Mouse (Mus musculus) intestine, postnatal 0 days (tissue): ENCODE results near the gene Rnf141. TPM values are rescaled to one million over a fixed set of nuclear protein-coding genes. Genes with fewer than 3 reads are reported as not detected.

Source experiments
- ATAC-seq: fragments of 200-750 bp; cut with Nextera tagmentation; 2 replicates; pipeline ENCODE4 v1.8.0; 2017; ENCODE audit warnings: mild to moderate bottlenecking, moderate TSS enrichment, moderate library complexity
- H3K27ac ChIP-seq: fragments of 300-500 bp; sonication (generic); 2 replicates; pipeline ENCODE4 v1.5.1; 2014; ENCODE audit warnings: mild to moderate bottlenecking, low read depth, low read length, moderate library complexity
- H3K27me3 ChIP-seq: fragments of 300-500 bp; sonication (generic); replicated peaks from 2 replicates; pipeline ENCODE4 v1.6.1; 2014; ENCODE audit warnings: low read length, mixed read lengths; ENCODE audit not compliant: control insufficient read depth, insufficient read depth
- H3K36me3 ChIP-seq: fragments of 300-500 bp; sonication (generic); 2 replicates; pipeline ENCODE4 v1.6.1; 2014; ENCODE audit warnings: mild to moderate bottlenecking, moderate library complexity; ENCODE audit not compliant: control insufficient read depth, insufficient read depth
- H3K4me1 ChIP-seq: fragments of 300-500 bp; sonication (generic); replicated peaks from 2 replicates; pipeline ENCODE4 v1.6.1; 2014; ENCODE audit warnings: antibody characterized with exemption, low read length, mixed read lengths; ENCODE audit not compliant: control insufficient read depth, insufficient read depth
- H3K4me2 ChIP-seq: fragments of 300-500 bp; sonication (generic); replicated peaks from 2 replicates; pipeline ENCODE4 v1.6.1; 2014; ENCODE audit warnings: low read depth, mild to moderate bottlenecking, moderate library complexity
- H3K4me3 ChIP-seq: fragments of 300-500 bp; sonication (generic); 2 replicates; pipeline ENCODE4 v1.5.1; 2014; ENCODE audit warnings: low read depth, low read length
- H3K9ac ChIP-seq: fragments of 300-500 bp; sonication (generic); 2 replicates; pipeline ENCODE4 v1.6.1; 2014; ENCODE audit warnings: mild to moderate bottlenecking, low read depth, low read length
- H3K9me3 ChIP-seq: fragments of 300-500 bp; sonication (generic); 2 replicates; pipeline ENCODE4 v1.6.1; 2016; ENCODE audit warnings: mixed run types; ENCODE audit not compliant: control insufficient read depth
- CTCF ChIP-seq: sonication (generic); IDR thresholded peaks from 2 replicates; pipeline ENCODE4 v1.5.1; 2016; ENCODE audit warnings: low read depth, mild to moderate bottlenecking, control low read depth, antibody characterized with exemption, moderate library complexity
- WGBS: fragments of 180-500 bp; shearing (Covaris S2); extraction: QIAGEN DNeasy Blood & Tissue Kit; methylation state at CpG from one replicate; pipeline ENCODE4 v1.1.7; 2014; 5-methylcytosine and 5-hydroxymethylcytosine counted together
- microRNA-seq: library from miRNA; unstranded; fragments of <30 nt; microRNA quantifications from one replicate; pipeline ENCODE4, GENCODE M21; 2016
- polyA plus RNA-seq: library from polyadenylated mRNA; unstranded; fragments of >200 nt; fragmentation: Nextera tagmentation; extraction: Ambion mirVana; gene quantifications from 2 replicates; pipeline ENCODE4 v1.2.1, GENCODE M21; 2015

Gene Rnf141
- polyA plus RNA-seq, 1 experiment from 2014 or later = 31.0 TPM

DNA sequence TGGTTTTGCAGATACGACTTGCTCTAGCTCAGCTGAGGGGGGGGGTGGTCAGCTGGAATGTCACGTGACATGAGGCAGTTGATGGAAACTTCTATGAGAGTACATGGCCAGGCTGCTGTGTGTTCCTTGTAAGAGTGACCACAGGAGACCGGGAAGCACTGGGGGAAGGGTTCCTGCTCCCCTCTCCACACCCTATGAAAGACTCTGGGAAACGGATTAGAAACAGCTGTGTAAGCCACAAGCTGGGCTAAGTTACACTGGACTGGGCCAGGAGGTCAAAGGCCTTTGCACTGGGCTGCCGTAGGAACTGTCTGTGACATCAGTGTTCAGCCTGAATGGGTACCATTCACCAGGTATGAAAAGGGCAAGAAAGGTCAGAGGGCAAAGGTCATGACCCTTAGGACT, 90.3 kb downstream of the Rnf141 start:
- Histone ChIP-seq H3K4me3 (no peak overlapping the region), H3K9me3 (no peaks in the 10 kb centered on the region), H3K27me3 (no peaks in the 10 kb centered on the region), H3K9ac (no peak overlapping the region), H3K36me3 (no peaks in the 10 kb centered on the region), H3K4me1 (no peaks in the 10 kb centered on the region), H3K27ac (no peak overlapping the region), H3K4me2 (no peak overlapping the region)
- no peak for ATAC-seq
- 54% methylated on average over 5 of the region's 5 CpGs for WGBS
- no peak for TF ChIP-seq CTCF

DNA sequence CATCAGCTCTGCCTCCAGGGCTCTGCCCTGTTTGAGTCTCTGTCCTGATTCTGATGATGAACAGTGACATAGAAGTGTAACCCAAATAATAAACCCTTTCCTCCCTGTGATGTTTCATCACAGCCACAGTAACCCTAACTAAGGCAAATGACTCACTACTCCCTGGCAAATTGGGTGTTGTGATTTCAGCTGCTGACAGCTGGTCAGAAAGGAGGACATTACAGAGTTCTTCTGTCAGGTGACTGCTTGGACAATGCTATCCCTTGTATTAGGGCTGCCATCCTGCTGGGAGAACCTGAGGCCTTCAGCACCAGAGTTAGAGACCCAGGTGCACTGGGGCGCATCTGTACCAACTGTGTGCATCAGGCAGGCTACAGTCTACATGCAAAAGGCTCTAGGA, 90.9 kb downstream of the Rnf141 start:
- WGBS = 96% methylated on average over 1 of the region's 1 CpGs
- H3K27ac ChIP-seq = no peak overlapping the region
- no peaks in the 10 kb centered on the region for H3K4me1 ChIP-seq
- no peak for ATAC-seq
- no peaks in the 10 kb centered on the region for H3K27me3 ChIP-seq
- H3K9me3 ChIP-seq = no peaks in the 10 kb centered on the region
- H3K4me2 ChIP-seq = no peak overlapping the region
- H3K4me3 ChIP-seq = no peak overlapping the region
- H3K9ac ChIP-seq = no peak overlapping the region
- no peak for TF ChIP-seq CTCF
- H3K36me3 ChIP-seq = no peaks in the 10 kb centered on the region

DNA sequence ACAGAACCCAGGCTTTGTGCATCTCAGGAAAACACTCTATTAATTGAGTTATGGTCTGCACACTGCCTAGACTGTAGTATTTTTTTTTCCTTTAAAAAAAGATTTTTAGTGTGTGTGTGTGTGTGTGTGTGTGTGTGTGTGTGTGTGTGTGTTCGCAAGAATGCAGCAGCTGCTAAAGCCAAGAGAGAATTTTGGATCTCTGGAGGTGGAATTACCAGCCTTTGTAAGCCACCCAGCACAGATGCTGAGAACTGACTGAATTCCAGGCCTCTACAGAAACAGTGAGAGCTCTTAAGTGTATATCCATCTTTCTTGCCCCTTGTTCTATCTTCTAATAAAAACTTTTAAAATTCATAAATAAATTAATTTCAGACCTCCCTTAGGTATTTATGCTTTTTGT, 92.6 kb downstream of the Rnf141 start:
- ATAC-seq = no peak
- TF ChIP-seq CTCF = no peak
- Histone ChIP-seq H3K27me3 (no peaks in the 10 kb centered on the region), H3K27ac (no peak overlapping the region), H3K9ac (no peak overlapping the region), H3K4me1 (no peaks in the 10 kb centered on the region), H3K4me2 (no peak overlapping the region), H3K4me3 (no peak overlapping the region), H3K36me3 (no peaks in the 10 kb centered on the region), H3K9me3 (no peaks in the 10 kb centered on the region)
- WGBS = 71% methylated on average over 1 of the region's 1 CpGs

DNA sequence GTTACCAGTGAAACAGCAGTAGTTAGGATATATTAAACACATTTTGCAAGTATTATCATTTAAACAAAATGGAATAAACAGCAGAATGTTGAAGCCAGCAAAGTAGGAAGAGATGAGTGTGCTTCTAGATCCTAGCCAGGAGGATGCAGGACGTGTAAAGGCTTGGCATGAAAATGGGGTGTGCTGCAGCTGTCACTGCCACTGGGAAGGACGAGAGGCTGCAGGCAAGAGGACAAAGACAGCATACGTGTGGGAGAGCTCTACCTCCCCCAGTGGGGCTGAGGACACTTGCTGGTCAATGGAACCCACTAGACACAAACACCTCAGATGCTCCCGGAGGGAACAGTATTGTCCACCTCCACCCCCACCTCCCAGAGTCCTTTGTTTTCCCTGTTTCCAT, 93.4 kb downstream of the Rnf141 start:
- no peak for ATAC-seq
- Histone ChIP-seq H3K4me1 (no peaks in the 10 kb centered on the region), H3K27me3 (no peaks in the 10 kb centered on the region), H3K4me2 (no peak overlapping the region), H3K4me3 (no peak overlapping the region), H3K9me3 (no peaks in the 10 kb centered on the region), H3K27ac (no peak overlapping the region), H3K9ac (no peak overlapping the region), H3K36me3 (no peaks in the 10 kb centered on the region)
- TF ChIP-seq CTCF = no peak
- WGBS = 52% methylated on average over 4 of the region's 4 CpGs

Small RNA genes within 50 kb of the gene (microRNA-seq; reads per million reads assigned to microRNA genes)
- gene Gm47282 = not detected

Other genes starting within 250 kb of the Rnf141 start
- 17.9 and 19.3 TPM in 2 replicates for gene Sbf2, start 229.5 kb downstream of the Rnf141 start, polyA plus RNA-seq
- 3.2 and 3.3 TPM in 2 replicates for gene Adm, start 216.8 kb downstream of the Rnf141 start, polyA plus RNA-seq
- 7.0 and 7.4 TPM in 2 replicates for gene Ampd3, start 76.3 kb downstream of the Rnf141 start, polyA plus RNA-seq
- 26.9 and 29.9 TPM in 2 replicates for gene Lyve1, start 18.8 kb upstream of the Rnf141 start, polyA plus RNA-seq
- gene Mrvi1, start 138.0 kb upstream of the Rnf141 start, polyA plus RNA-seq = 6.7 and 9.6 TPM in 2 replicates
- 23.2 and 30.8 TPM in 2 replicates for gene Ctr9, start 184.5 kb upstream of the Rnf141 start, polyA plus RNA-seq
- gene Eif4g2, start 238.6 kb upstream of the Rnf141 start, polyA plus RNA-seq = 326 and 352 TPM in 2 replicates